Mouse (Mus musculus) bone marrow macrophage, adult 2 months (primary cell): Measurements from ENCODE around the gene Col15a1.

Experiments
- CTCF ChIP-seq: IDR thresholded peaks from 2 replicates; pipeline ENCODE4 v1.5.1; 2012; ENCODE audit warnings: low read depth, mild to moderate bottlenecking, low read length, moderate library complexity
- POLR2A ChIP-seq: IDR thresholded peaks from 2 replicates; pipeline ENCODE4 v1.6.1; 2012; ENCODE audit warnings: mild to moderate bottlenecking, low read depth, low read length, borderline replicate concordance

GRCm38 (mm10) chr4:47255641-47256040, 47.7 kb downstream of the Col15a1 start:
- TF ChIP-seq POLR2A (no peak), CTCF (peak; percentile 77)
